Mouse (Mus musculus) embryonic facial prominence, embryonic 12.5 days (tissue): ENCODE results near the gene Akap12. TPM values are rescaled to one million over a fixed set of nuclear protein-coding genes. Genes with fewer than 3 reads are reported as not detected.

Experiments
- ATAC-seq: fragments of 200-750 bp; cut with Nextera tagmentation; 2 replicates; pipeline ENCODE4 v1.8.0; 2017; ENCODE audit not compliant: insufficient number of reproducible peaks, insufficient read depth, low FRiP score, low TSS enrichment
- H3K27ac ChIP-seq: fragments of 300-500 bp; sonication (generic); 2 replicates; pipeline ENCODE4 v1.5.1; 2016; ENCODE audit warnings: mild to moderate bottlenecking
- H3K27me3 ChIP-seq: fragments of 300-500 bp; sonication (generic); 2 replicates; pipeline ENCODE4 v1.6.1; 2016; ENCODE audit warnings: mild to moderate bottlenecking, moderate library complexity
- H3K36me3 ChIP-seq: fragments of 300-500 bp; sonication (generic); 2 replicates; pipeline ENCODE4 v1.6.1; 2016; ENCODE audit warnings: mild to moderate bottlenecking
- H3K4me1 ChIP-seq: fragments of 300-500 bp; sonication (generic); 2 replicates; pipeline ENCODE4 v1.6.1; 2016
- H3K4me2 ChIP-seq: fragments of 300-500 bp; sonication (generic); replicated peaks from 2 replicates; pipeline ENCODE4 v1.6.1; 2016; ENCODE audit warnings: mild to moderate bottlenecking, moderate library complexity
- H3K4me3 ChIP-seq: fragments of 300-500 bp; sonication (generic); 2 replicates; pipeline ENCODE4 v1.5.1; 2016; ENCODE audit warnings: mild to moderate bottlenecking
- H3K9ac ChIP-seq: fragments of 300-500 bp; sonication (generic); 2 replicates; pipeline ENCODE4 v1.6.1; 2016; ENCODE audit warnings: mild to moderate bottlenecking, moderate library complexity
- H3K9me3 ChIP-seq: fragments of 300-500 bp; sonication (generic); 2 replicates; pipeline ENCODE4 v1.6.1; 2016; ENCODE audit warnings: mild to moderate bottlenecking, moderate library complexity
- WGBS: fragments of 180-500 bp; shearing (Covaris S2); methylation state at CpG from one replicate; pipeline ENCODE4 v1.1.7; 2016; 5-methylcytosine and 5-hydroxymethylcytosine counted together
- polyA plus RNA-seq: library from polyadenylated mRNA; unstranded; fragments of >200 nt; fragmentation: Nextera tagmentation; extraction: Ambion mirVana; gene quantifications from 2 replicates; pipeline ENCODE4 v1.2.1, GENCODE M21; 2016

Akap12 gene
- polyA plus RNA-seq, result 34.5 and 37.5 TPM in 2 replicates

DNA sequence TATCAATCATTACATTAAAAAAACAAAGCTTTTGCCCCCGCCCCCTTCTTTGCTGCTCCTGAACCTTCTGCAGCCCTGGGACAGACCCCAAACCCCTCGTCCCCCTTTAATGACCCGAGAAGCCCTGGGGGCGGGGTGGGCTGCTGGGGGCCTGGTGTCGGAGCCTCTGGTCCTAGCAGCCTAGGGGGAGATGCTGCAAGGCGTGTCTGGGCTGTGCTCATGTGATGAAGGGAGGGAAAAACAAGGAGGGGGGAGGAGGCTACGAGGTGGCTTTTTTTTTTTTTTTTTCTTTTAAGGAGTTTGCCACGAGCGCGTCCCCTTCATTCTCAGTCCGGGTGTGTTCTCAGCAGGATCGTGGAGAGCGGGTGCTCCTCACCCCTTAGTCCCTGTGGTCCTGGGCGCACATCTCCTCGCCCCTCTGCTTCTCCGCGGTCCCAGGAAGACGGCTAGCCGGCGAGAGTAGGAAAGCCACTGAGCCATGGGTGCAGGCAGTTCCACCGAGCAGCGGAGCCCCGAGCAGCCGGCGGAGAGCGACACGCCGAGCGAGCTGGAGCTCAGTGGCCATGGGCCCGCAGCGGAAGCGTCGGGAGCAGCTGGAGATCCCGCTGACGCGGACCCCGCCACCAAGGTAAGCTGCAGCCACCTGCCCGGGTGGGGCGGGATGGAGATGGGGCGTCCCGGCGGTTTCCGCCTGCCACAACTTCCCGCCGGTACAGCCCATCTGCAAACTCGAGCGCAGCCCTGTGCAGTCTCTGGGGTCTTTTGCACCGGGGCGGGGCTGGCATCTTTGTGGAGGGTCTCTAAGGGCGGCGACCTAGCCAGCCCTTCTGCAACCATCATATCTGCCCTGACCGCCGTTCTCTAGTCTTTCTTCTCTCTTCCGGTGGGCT lies at the start of gene Akap12:
Akap12 (plus strand) TSS at position 340 of the 890 bp plus-strand sequence.
- under 1% methylated on average over 53 of the region's 54 CpGs for WGBS
- Histone ChIP-seq H3K4me3 (peak within 1 kb of the TSS; percentile 66), H3K9me3 (no peaks in the 10 kb centered on the region), H3K4me1 (peaks cover 6% of the 10 kb centered on the region; the same call in 1 of the 2 replicates), H3K36me3 (no peaks in the 10 kb centered on the region), H3K4me2 (peak within 1 kb of the TSS; percentile 72), H3K9ac (peak within 1 kb of the TSS; percentile 67), H3K27ac (peak within 1 kb of the TSS; percentile 47; the same call in 1 of the 2 replicates), H3K27me3 (no peaks in the 10 kb centered on the region; the same call in 1 of the 2 replicates)
- ATAC-seq, result peak; percentile 72; the same call in 1 of the 2 replicates

- Histone ChIP-seq H3K9me3 (no peaks in the 10 kb centered on the region), H3K27ac (no peak overlapping the region), H3K4me1 (no peaks in the 10 kb centered on the region), H3K4me3 (no peak overlapping the region), H3K4me2 (no peak overlapping the region), H3K36me3 (no peaks in the 10 kb centered on the region), H3K27me3 (no peaks in the 10 kb centered on the region), H3K9ac (no peak overlapping the region)
- no peak for ATAC-seq
- WGBS, result 80% methylated on average over 17 of the region's 17 CpGs
These were observed 35.4 kb upstream of the Akap12 start for GRCm38 (mm10) chr10:4230563-4231359.

DNA sequence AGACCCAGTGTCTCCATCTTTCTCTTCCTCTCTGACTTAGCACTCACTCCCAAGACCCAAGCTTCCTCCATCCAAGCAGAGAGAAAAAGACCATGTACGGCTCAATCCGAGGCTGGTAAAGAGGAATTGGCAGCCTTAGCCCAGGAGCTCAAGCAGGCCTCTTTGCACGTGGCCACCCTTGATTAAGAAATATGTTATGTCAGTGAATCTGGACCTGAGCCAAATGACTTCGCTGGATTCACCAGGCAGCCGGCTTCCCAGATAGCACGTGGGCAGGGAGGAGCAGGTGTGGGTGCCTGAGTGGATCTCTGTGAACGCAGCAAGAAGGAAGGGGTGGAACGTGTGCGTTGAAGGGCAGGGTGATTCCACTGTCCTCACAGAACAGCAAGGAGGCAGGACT lies 33.1 kb upstream of the Akap12 start:
- H3K4me1 ChIP-seq, result no peaks in the 10 kb centered on the region
- no peaks in the 10 kb centered on the region for H3K36me3 ChIP-seq
- no peak for ATAC-seq
- no peak overlapping the region for H3K4me3 ChIP-seq
- no peak overlapping the region for H3K9ac ChIP-seq
- no peaks in the 10 kb centered on the region for H3K27me3 ChIP-seq
- no peak overlapping the region for H3K4me2 ChIP-seq
- WGBS, result 55% methylated on average over 9 of the region's 9 CpGs
- H3K27ac ChIP-seq, result no peak overlapping the region
- H3K9me3 ChIP-seq, result no peaks in the 10 kb centered on the region

DNA sequence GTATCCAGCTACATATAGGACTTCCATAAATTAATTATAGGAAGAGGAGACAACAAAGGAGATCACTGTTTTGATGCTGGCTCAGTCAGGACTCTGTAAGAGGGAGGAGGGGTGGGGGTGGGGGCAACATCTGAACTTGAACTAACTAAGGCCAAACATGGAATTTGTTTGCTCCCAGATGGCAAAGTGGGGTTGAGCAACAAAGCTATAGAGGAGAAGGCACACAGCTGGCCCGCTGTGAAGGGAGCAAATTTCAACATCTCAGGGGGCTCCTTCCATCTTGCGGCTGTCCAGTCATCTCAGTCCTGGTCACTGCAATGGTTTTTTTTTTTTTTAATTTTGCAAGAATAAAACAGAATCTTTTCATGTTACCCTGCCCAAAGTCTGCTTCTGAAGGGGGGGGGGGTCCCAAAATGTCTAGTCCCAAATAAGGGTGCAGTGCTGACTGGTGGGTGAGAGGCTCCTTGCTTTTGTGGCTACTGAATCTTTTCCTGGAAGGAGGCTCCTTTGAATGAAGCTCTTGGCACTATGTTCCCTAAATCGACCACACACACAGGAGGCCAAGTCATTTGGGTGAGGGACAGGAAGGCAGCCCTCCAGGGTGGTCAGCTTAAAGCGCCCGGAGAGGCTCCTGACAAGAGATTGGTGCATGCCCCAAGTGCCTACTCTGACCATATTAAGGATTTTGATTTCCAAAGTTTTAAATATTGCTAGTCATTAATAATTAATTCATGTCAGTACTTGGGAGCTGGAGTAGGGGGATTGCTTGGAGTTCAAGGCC lies 26.2 kb upstream of the Akap12 start:
- WGBS, result 72% methylated on average over 5 of the region's 5 CpGs
- Histone ChIP-seq H3K9ac (no peak overlapping the region), H3K27ac (no peak overlapping the region), H3K4me1 (no peaks in the 10 kb centered on the region), H3K27me3 (no peaks in the 10 kb centered on the region), H3K9me3 (no peaks in the 10 kb centered on the region), H3K4me3 (no peak overlapping the region), H3K36me3 (no peaks in the 10 kb centered on the region), H3K4me2 (no peak overlapping the region)
- ATAC-seq, result no peak

- ATAC-seq, result no peak
- WGBS, result 85% methylated on average over 14 of the region's 16 CpGs
- Histone ChIP-seq H3K4me1 (no peaks in the 10 kb centered on the region), H3K27me3 (no peaks in the 10 kb centered on the region), H3K9ac (no peak overlapping the region), H3K36me3 (no peaks in the 10 kb centered on the region), H3K4me3 (no peak overlapping the region), H3K4me2 (no peak overlapping the region), H3K9me3 (no peaks in the 10 kb centered on the region), H3K27ac (no peak overlapping the region)
These were observed 22.4 kb upstream of the Akap12 start for GRCm38 (mm10) chr10:4243591-4244300.

- Histone ChIP-seq H3K36me3 (no peaks in the 10 kb centered on the region), H3K4me2 (no peak overlapping the region), H3K9ac (no peak overlapping the region), H3K4me1 (no peaks in the 10 kb centered on the region), H3K27me3 (no peaks in the 10 kb centered on the region), H3K4me3 (no peak overlapping the region), H3K9me3 (no peaks in the 10 kb centered on the region), H3K27ac (no peak overlapping the region)
- 64% methylated on average over 2 of the region's 2 CpGs for WGBS
- ATAC-seq, result no peak
These were observed 20.4 kb upstream of the Akap12 start for GRCm38 (mm10) chr10:4245812-4246211.

DNA sequence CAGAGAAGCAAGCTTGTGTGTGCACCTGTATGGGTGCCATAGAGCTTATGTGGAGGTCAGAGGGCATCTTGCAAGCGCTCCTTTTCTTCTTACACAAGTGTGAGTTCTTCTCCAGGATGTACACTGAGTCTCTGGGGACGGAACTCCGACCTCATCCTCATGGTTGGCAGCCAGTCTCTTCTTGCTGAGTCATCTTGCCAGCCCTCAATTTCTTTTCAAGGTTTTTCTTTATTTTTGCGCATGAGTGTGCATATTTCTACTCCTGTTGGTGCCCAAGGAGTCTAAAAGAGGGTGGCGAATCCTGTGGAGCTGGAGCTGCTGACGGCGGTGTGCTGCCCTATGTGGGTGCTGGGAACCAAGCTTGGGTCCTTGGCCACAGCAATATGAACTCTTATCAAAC lies 19.8 kb upstream of the Akap12 start:
- Histone ChIP-seq H3K36me3 (no peaks in the 10 kb centered on the region), H3K27ac (no peak overlapping the region), H3K9me3 (no peaks in the 10 kb centered on the region), H3K27me3 (no peaks in the 10 kb centered on the region), H3K4me1 (no peaks in the 10 kb centered on the region), H3K9ac (no peak overlapping the region), H3K4me3 (no peak overlapping the region), H3K4me2 (no peak overlapping the region)
- ATAC-seq, result no peak
- 89% methylated on average over 7 of the region's 7 CpGs for WGBS

DNA sequence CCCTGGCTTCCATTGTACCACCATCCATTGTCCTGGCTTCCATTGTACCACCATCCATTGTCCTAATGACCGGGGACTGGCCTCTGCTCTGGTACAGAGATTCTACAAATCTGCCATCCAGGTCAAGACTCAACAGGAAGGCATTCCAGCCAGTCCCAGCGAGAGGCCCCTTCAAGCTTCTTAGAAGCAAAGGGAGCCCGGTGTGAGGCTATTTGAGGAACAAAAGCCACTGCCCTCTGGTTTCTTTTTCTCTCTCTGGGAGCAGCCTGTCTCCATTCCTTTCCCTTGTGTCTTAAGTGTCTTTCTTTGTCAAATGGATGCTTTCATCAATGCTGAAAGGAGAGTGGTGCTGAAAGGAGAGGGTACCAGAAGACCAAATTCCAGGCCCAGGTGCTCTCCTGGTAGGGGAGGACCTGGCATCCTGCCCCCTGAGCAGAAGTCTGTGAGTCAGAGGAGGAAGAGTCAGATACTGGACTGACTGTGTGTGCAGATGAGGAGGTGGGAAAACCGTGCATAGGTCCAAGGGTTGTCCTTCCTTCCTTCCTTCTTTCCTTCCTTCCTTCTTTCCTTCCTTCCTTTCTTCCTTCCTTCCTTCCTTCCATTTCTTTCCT lies 16.8 kb upstream of the Akap12 start:
- WGBS, result 15% methylated on average over 4 of the region's 4 CpGs
- Histone ChIP-seq H3K4me2 (no peak overlapping the region), H3K27ac (no peak overlapping the region), H3K36me3 (no peaks in the 10 kb centered on the region), H3K4me1 (no peaks in the 10 kb centered on the region), H3K27me3 (no peaks in the 10 kb centered on the region), H3K4me3 (no peak overlapping the region), H3K9ac (no peak overlapping the region), H3K9me3 (no peaks in the 10 kb centered on the region)
- no peak for ATAC-seq

DNA sequence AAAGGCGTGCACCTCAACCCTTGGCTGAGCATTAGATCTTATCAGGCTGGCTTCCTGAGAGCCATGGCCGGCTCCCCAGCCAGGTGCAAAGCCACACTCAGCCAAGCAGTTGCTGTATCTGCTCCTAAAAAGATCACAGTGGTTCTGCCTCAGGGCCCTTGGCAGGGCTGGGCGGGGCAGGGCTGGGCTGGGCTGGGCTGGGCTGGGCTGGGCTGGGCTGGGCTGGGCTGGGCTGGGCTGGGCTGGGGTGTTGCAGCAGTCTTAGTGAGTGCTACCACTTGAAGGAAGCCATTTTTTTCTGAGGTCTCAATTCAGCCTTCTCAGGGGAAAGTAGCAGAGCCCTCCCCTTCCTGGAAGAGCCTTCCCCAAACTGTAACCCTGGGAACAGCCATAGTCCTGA lies 15.5 kb upstream of the Akap12 start:
- WGBS, result 86% methylated on average over 3 of the region's 3 CpGs
- no peaks in the 10 kb centered on the region for H3K36me3 ChIP-seq
- no peak overlapping the region for H3K4me3 ChIP-seq
- H3K27me3 ChIP-seq, result no peaks in the 10 kb centered on the region
- no peak overlapping the region for H3K27ac ChIP-seq
- H3K4me1 ChIP-seq, result no peaks in the 10 kb centered on the region
- no peak overlapping the region for H3K9ac ChIP-seq
- no peaks in the 10 kb centered on the region for H3K9me3 ChIP-seq
- H3K4me2 ChIP-seq, result no peak overlapping the region
- ATAC-seq, result no peak

DNA sequence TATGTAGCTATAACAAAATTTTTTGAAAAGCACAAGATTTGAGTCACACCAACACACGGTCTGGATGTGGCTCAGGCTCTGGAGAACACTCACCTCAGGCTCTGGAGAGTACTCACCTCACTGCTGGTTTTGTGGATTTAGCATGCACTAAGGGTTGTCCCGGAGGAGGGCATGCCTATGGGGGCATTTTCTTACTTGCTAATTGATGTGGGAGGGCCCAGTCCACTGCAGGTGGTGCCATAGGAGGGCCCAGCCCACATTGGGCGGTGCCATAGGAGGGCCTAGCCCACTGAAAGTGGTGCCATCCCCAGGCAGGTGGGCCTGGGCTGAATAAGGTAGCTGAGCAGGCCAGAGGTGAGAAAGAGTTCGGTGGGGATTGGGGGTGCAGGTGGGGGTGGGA lies 12.6 kb upstream of the Akap12 start:
- H3K4me2 ChIP-seq, result no peak overlapping the region
- no peaks in the 10 kb centered on the region for H3K36me3 ChIP-seq
- H3K4me3 ChIP-seq, result no peak overlapping the region
- no peaks in the 10 kb centered on the region for H3K27me3 ChIP-seq
- WGBS, result 69% methylated on average over 4 of the region's 4 CpGs
- H3K27ac ChIP-seq, result no peak overlapping the region
- no peak for ATAC-seq
- no peak overlapping the region for H3K9ac ChIP-seq
- no peaks in the 10 kb centered on the region for H3K4me1 ChIP-seq
- H3K9me3 ChIP-seq, result no peaks in the 10 kb centered on the region
